Mouse (Mus musculus) lung, postnatal 36 days (tissue): ENCODE results near the gene Rbm28.

Experiments used
- DNase-seq: peaks from one replicate; pipeline ENCODE4 v3.0.0; 2022; ENCODE audit warnings: mixed read lengths

Gene Rbm28

DNA sequence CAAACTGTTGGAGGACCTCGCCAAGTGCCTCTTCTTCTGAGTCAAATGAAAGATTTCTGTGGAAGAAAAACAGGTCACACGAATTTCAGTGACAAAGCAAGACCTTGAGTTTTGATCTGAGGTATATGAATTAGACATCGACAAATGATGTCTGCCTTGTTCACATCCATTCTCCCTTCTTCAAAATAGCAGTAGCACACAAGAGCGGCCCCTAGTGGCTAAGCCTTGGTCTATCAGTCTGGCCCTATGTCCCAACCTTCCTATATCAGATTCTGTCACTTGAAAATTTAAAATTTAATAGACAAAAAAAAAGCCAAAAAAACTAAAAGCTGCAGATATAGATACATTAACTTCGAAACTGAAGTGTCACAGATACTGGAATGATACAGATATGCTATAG is 21.2 kb downstream of the Rbm28 start:
- peak; percentile 57 for DNase-seq

- DNase-seq, result no peak
Observed at GRCm38 (mm10) chr6:29137441-29137840, 27.4 kb downstream of the Rbm28 start.

- no peak for DNase-seq
Observed at GRCm38 (mm10) chr6:29133100-29133499, 31.7 kb downstream of the Rbm28 start.

DNA sequence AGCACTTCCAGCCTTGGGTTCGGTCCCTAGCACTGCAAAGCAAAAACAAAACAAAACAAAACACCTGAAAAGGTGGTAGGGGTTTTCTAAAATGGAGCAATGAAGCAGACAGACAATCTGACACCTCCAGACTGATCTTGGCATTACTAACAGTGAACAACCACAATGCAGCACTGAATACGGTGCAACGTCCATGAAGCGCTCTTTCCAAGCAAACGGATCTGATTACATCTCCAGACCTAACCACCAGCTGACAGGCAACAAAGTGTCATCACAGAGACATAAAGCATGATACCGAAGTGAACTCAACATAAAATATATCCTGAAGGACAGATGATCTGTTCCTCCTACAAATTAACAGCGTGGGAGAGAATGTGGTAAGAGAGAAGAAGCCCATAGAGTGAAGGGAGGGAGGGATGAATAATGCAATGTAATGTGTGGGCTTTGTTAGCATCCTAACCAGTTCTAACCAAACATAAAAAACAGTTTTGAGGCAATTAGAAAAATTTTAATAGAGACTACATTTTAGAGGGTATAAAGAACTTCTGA is 37.9 kb downstream of the Rbm28 start:
- DNase-seq, result no peak

- DNase-seq, result no peak
Observed at GRCm38 (mm10) chr6:29119990-29120389, 44.8 kb downstream of the Rbm28 start.

DNA sequence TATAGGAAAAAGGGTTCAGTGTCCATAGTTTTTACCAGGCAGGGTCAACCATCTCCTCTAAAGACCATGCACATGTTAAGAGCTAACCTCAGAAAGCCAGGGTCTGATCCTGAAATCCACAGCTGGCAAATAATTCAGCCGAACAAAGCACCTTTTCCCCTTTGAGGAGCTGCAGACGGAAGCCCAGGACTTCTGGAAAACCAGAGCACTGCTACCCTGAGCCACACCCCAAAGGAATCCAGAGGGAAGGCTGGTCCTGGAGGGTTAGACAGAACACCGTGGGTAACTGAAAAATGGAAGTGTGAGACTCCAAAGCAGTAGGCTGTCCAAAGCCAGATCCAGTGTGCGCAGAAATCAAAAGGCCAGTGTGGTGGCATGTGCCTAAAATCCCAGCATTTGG is 45.8 kb downstream of the Rbm28 start:
- no peak for DNase-seq

DNA sequence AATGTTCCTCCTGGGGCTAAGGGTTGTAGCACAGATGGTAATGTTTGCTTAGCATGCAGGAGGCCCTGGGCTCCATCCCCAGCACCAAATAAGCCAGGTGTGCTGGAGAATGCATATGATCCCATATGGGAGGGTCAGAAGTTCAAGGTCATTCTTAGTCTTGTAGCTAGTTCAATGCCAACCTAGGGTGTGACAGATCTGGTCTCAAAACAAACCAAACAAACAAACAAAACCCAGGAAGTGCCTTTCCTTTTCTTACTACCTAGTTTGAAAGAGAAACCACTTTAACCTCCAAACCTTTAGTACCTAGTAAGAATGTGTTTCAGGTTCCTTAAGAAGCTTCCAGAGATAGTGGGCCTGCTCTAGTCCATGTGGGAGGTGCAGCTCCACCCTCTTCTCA is 46.6 kb downstream of the Rbm28 start:
- no peak for DNase-seq

- DNase-seq, result peak; percentile 46
Observed at GRCm38 (mm10) chr6:29117417-29118104, 47.2 kb downstream of the Rbm28 start.

DNA sequence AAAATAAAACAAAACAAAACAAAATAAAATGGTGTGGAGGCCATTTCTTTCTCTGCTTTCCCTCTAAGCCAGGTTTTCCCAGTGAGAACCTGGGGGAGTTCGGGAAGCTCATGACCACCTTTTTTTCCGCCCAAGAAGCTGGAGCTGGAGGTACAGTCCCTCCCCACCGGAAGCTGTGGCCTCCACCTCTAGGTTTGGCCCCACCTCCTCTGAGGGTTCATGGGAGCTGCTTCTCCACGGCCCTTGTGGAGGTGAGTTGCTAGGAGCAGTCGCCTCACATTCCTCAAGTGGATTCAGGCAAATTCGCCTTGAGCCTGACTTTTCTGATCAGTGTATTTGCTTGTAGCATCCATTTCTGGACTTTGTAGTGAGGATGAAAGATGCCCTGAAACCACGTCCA is 49.0 kb downstream of the Rbm28 start:
- no peak for DNase-seq

- DNase-seq, result no peak
Observed at GRCm38 (mm10) chr6:29111501-29111900, 53.3 kb downstream of the Rbm28 start.

GRCm38 (mm10) chr6:29108376-29108775 is 56.4 kb downstream of the Rbm28 start:
- DNase-seq, result no peak

GRCm38 (mm10) chr6:29101248-29101864 is 63.5 kb downstream of the Rbm28 start:
- DNase-seq, result no peak

DNA sequence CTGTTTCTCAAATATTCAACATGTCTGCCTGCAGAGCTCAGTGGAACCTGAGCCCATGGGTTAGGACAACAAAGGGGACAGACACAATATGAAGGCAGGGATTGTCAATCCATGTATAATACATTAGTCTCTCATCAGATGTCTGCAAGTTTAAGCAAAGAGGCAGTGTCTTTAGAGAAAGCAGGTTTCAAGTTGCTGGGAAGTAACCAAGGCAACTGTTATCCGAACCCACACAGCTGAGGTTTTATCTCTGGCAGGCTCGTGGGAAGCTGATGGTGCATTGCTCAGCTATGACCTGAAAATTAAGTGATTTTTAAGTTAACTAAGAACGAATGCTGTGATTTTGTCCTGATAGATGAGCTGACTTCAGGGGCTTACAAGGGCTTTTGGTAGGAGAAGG is 64.4 kb downstream of the Rbm28 start:
- no peak for DNase-seq

DNA sequence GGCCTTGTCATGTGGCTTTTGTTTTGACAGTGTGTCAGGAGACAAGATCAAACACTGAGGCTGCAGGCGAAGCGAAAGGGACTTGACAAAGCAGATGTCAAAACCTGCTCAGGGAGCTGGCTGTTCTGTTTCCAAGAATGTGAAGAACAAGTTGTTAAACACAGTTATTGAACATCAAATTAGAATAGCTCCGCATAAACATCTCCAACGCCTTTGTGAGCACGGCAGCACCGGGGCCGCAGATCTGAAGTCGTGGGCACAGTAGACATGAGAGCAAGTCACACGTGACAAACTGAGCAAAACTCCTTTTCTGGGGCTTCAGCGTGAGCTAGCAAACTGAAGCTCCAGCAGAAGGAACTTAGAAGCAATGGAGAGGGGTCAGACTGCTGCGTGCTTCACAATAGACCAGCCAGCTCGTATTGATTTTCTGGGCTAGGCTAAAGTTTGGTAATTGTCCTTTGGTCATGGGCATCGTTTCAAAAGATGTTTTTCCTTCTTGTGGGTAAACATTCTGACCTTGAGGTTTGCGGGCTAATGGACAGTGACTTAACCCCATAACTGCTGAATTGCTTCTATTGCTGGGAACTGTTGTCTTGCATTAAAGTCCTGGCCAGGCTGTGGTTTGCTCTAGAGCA is 65.2 kb downstream of the Rbm28 start:
- no peak for DNase-seq

GRCm38 (mm10) chr6:29092904-29093303 is 71.9 kb downstream of the Rbm28 start:
- no peak for DNase-seq

- DNase-seq, result no peak
Observed at GRCm38 (mm10) chr6:29092234-29092633, 72.6 kb downstream of the Rbm28 start.

DNA sequence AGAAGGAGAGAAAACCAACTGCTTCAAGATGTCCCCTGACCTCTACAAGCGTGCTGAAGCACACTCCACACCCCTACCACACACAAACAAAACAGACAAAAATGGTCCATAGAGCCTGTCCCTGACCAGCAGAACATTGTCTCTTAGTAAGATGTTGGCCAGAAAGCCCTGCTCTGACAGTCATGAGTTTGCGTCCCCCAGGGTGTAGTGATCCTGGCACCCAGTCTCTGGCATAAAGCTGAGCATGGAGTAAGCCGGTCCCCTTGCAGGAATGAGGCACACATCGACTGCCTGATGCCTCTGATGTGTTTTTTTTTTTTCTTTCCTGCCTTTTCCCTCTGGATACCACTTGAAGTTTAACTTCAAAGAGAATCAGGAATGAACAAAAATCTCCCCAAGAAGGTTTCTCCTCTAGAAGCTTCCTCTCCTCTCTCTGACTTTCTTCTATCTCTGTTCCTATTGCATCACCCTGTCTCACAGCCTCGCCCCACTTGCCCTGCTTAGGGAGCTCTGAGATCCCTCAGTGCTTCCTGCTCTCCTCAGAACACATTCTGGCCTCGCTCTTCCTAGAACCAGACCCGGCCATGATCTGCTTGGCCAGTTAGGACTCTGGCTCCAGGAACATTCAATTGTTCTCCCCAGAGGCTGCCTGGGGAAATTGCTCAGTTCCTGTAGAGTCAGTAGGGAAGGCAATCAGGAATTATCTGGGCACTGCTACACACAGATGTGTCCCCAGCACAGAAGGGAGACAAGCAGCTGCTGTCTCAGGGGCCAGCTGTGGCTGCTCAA is 76.7 kb downstream of the Rbm28 start:
- DNase-seq, result peak; percentile 9

DNA sequence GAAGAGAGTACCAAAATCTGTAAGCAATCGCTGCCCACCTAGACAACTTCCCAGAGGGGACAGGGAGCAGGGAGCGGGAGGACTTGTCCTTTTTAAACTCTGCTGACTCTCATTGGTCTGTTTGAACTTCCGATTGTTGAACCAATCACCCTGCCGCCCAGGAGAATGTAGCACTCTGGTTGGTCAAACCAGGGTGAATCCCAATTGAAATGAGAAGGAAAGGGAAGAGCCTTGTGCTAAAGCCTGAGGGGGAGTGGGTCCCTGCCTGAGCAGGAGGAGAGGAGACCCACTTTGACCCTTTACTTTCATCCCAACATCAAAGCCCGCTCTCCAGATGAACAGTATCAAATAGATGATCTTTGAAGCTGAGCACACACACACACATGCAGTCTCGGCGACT is 80.4 kb downstream of the Rbm28 start:
- no peak for DNase-seq

GRCm38 (mm10) chr6:29082776-29083354 is 81.9 kb downstream of the Rbm28 start:
- DNase-seq, result no peak

GRCm38 (mm10) chr6:29081826-29082363 is 82.9 kb downstream of the Rbm28 start:
- DNase-seq, result no peak

DNA sequence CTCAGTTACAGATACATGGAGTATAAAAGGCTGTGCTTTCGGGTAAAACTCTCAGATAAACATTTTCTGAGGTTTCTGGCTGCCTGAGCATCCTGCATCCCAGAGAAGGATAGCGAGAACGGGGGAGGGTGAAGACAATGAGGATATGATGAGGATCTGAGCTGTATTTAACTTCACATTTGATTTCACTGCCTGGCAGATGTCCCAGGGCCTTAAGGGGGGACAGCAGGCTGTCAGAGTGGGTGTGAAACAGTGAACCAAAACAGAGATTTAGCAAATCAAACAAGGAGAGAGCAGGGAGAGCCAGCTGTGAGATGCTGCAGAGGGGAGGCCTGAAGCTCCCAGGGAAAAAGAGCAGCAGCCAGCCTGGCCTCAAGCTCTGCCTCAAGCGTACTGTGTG is 85.5 kb downstream of the Rbm28 start:
- no peak for DNase-seq

DNA sequence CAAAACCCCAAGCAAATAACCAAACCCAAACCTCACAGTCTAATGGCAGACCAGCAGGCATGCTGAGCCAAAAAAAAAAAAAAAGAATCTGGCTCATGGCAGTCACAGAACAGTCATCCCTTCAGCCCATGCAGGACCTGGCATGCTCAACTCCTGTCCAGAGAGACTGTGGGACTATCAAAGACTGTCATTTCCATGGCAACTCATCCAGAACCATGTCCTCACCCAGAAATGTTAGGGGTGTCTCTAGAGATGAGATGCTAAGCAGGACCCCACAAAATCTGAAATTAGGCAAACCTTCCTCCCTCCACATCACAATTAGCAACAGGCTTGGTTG is 90.7 kb downstream of the Rbm28 start:
- DNase-seq, result no peak
